Mouse (Mus musculus) embryonic fibroblast, embryonic 13.5 days (primary cell): ENCODE results near the gene Fau. TPM values are rescaled to one million over a fixed set of nuclear protein-coding genes. Genes with fewer than 3 reads are reported as not detected.

Experiments used
- H3K27ac ChIP-seq: 2 replicates; pipeline ENCODE4 v1.5.1; 2012; ENCODE audit warnings: low read length, control low read depth, inconsistent platforms; ENCODE audit not compliant: insufficient read depth
- H3K4me1 ChIP-seq: 2 replicates; pipeline ENCODE4 v1.6.1; 2011; ENCODE audit warnings: low read length; ENCODE audit not compliant: control insufficient read depth, insufficient read depth
- H3K4me3 ChIP-seq: 2 replicates; pipeline ENCODE4 v1.5.1; 2011; ENCODE audit warnings: mild to moderate bottlenecking, control low read depth, low read length; ENCODE audit not compliant: insufficient read depth
- CTCF ChIP-seq: IDR thresholded peaks from 2 replicates; pipeline ENCODE4 v1.5.1; 2011; ENCODE audit warnings: mild to moderate bottlenecking, control low read depth, low read length, moderate library complexity, borderline replicate concordance; ENCODE audit not compliant: insufficient read depth
- POLR2A ChIP-seq: IDR thresholded peaks from 2 replicates; pipeline ENCODE4 v1.6.1; 2011; ENCODE audit warnings: low read depth, mild to moderate bottlenecking, control low read depth, low read length, moderate library complexity
- polyA plus RNA-seq: library from polyadenylated mRNA; stranded (reverse); fragments of >200 nt; gene quantifications from 2 replicates; pipeline ENCODE4 v1.2.4, GENCODE M21; 2011; ENCODE audit warnings: low read depth; ENCODE audit not compliant: missing spikeins, insufficient read length

Fau gene
- polyA plus RNA-seq, 1 experiment = 1,065 TPM

- Histone ChIP-seq H3K4me3 (no peak overlapping the region), H3K4me1 (peaks cover 1% of the 10 kb centered on the region; the same call in 1 of the 2 replicates), H3K27ac (no peak overlapping the region)
- TF ChIP-seq CTCF (no peak), POLR2A (no peak)
Observed at GRCm38 (mm10) chr19:6088841-6089240, 31.2 kb downstream of the Fau start.

- Histone ChIP-seq H3K4me3 (no peak within 1 kb of the TSS), H3K4me1 (no peaks in the 10 kb centered on the region), H3K27ac (no peak within 1 kb of the TSS)
- no peak for TF ChIP-seq POLR2A
- TF ChIP-seq CTCF = no peak
Observed at GRCm38 (mm10) chr19:6094119-6094518, 36.5 kb downstream of the Fau start, which contains the start of gene AC131692.1. TSS of gene AC131692.1 (plus strand) at chr19:6094419.

- Histone ChIP-seq H3K27ac (no peak overlapping the region), H3K4me3 (no peak overlapping the region), H3K4me1 (no peaks in the 10 kb centered on the region)
- TF ChIP-seq POLR2A = no peak
- TF ChIP-seq CTCF = no peak
Observed at GRCm38 (mm10) chr19:6097847-6098246, 40.2 kb downstream of the Fau start.

GRCm38 (mm10) chr19:6101186-6101585 lies 43.5 kb downstream of the Fau start:
- no peak overlapping the region for H3K4me3 ChIP-seq
- H3K4me1 ChIP-seq = no peaks in the 10 kb centered on the region
- no peak overlapping the region for H3K27ac ChIP-seq
- TF ChIP-seq POLR2A (no peak), CTCF (no peak)

GRCm38 (mm10) chr19:6102169-6102853 lies 44.7 kb downstream of the Fau start:
- H3K27ac ChIP-seq = no peak overlapping the region
- H3K4me3 ChIP-seq = no peak overlapping the region
- TF ChIP-seq CTCF (no peak), POLR2A (no peak)
- no peaks in the 10 kb centered on the region for H3K4me1 ChIP-seq

- H3K4me1 ChIP-seq = no peaks in the 10 kb centered on the region
- no peak overlapping the region for H3K4me3 ChIP-seq
- no peak for TF ChIP-seq CTCF
- no peak for TF ChIP-seq POLR2A
- H3K27ac ChIP-seq = no peak overlapping the region
Observed at GRCm38 (mm10) chr19:6104476-6104875, 46.8 kb downstream of the Fau start.

- Histone ChIP-seq H3K4me3 (no peak within 1 kb of the TSS), H3K27ac (no peak within 1 kb of the TSS), H3K4me1 (no peaks in the 10 kb centered on the region)
- TF ChIP-seq POLR2A (no peak), CTCF (no peak)
Observed at GRCm38 (mm10) chr19:6105586-6105985, 47.9 kb downstream of the Fau start, which contains the start of gene Naaladl1. TSS of gene Naaladl1 (plus strand) at chr19:6105782.

Other genes starting within 250 kb of the Fau start
- 24.9 and 35.7 TPM in 2 replicates for gene Frmd8, start 182.6 kb upstream of the Fau start, polyA plus RNA-seq
- 1.3 and 3.5 TPM in 2 replicates for gene Slc25a45, start 180.0 kb upstream of the Fau start, polyA plus RNA-seq
- 0.60 and 1.5 TPM in 2 replicates for gene Tigd3, start 163.7 kb upstream of the Fau start, polyA plus RNA-seq
- gene Dpf2, start 144.8 kb upstream of the Fau start, polyA plus RNA-seq = 94.7 and 135 TPM in 2 replicates
- 10.4 and 12.1 TPM in 2 replicates for gene Cdc42ep2, start 133.0 kb upstream of the Fau start, polyA plus RNA-seq
- gene Pola2, start 93.6 kb upstream of the Fau start, polyA plus RNA-seq = 19.7 and 29.7 TPM in 2 replicates
- gene Slc22a20, start 71.7 kb upstream of the Fau start, polyA plus RNA-seq = not detected in 2 replicates
- 46.5 and 57.1 TPM in 2 replicates for gene Capn1, start 41.9 kb upstream of the Fau start, polyA plus RNA-seq
- gene Syvn1, start 11.3 kb upstream of the Fau start, polyA plus RNA-seq = 36.8 and 40.3 TPM in 2 replicates
- 24.0 and 25.7 TPM in 2 replicates for gene Mrpl49, start 59 bp upstream of the Fau start, polyA plus RNA-seq
- 8.9 and 9.9 TPM in 2 replicates for gene Znhit2, start 3.3 kb downstream of the Fau start, polyA plus RNA-seq
- gene Tm7sf2, start 10.5 kb downstream of the Fau start, polyA plus RNA-seq = 18.5 and 20.7 TPM in 2 replicates
- 23.2 and 23.5 TPM in 2 replicates for gene Vps51, start 19.4 kb downstream of the Fau start, polyA plus RNA-seq
- not detected in 2 replicates for gene Tmem262, start 22.2 kb downstream of the Fau start, polyA plus RNA-seq
- 1.6 TPM in 1 of 2 replicates, not detected in the other for gene Gm28374, start 24.4 kb downstream of the Fau start, polyA plus RNA-seq
- 43.0 and 59.0 TPM in 2 replicates for gene Zfpl1, start 27.1 kb downstream of the Fau start, polyA plus RNA-seq
- gene Cdca5, start 27.1 kb downstream of the Fau start, polyA plus RNA-seq = 9.4 and 12.9 TPM in 2 replicates
- gene AC131692.1, start 36.6 kb downstream of the Fau start, polyA plus RNA-seq = 0.58 and 0.68 TPM in 2 replicates
- gene Naaladl1, start 47.9 kb downstream of the Fau start, polyA plus RNA-seq = 0.45 and 0.61 TPM in 2 replicates
- 13.7 and 16.2 TPM in 2 replicates for gene Sac3d1, start 60.8 kb downstream of the Fau start, polyA plus RNA-seq
- gene Snx15, start 70.5 kb downstream of the Fau start, polyA plus RNA-seq = 19.5 and 22.6 TPM in 2 replicates
- not detected in 2 replicates for gene Batf2, start 83.1 kb downstream of the Fau start, polyA plus RNA-seq
- gene Arl2, start 83.7 kb downstream of the Fau start, polyA plus RNA-seq = 56.2 and 57.6 TPM in 2 replicates
- gene Majin, start 126.5 kb downstream of the Fau start, polyA plus RNA-seq = not detected in 2 replicates
- gene Gpha2, start 168.5 kb downstream of the Fau start, polyA plus RNA-seq = not detected in 2 replicates
- 26.0 and 33.0 TPM in 2 replicates for gene Ppp2r5b, start 178.0 kb downstream of the Fau start, polyA plus RNA-seq
- 13.0 and 14.3 TPM in 2 replicates for gene Atg2a, start 183.8 kb downstream of the Fau start, polyA plus RNA-seq
- gene Ehd1, start 218.9 kb downstream of the Fau start, polyA plus RNA-seq = 72.9 and 96.4 TPM in 2 replicates
- gene Cdc42bpg, start 248.6 kb downstream of the Fau start, polyA plus RNA-seq = 17.0 and 18.6 TPM in 2 replicates